Mouse (Mus musculus) myocyte (in vitro differentiated cells): ENCODE measurements at regions not wholly inside any gene's neighbourhood (a gene's known extent, or its start where the extent isn't known, plus 50 kb on each side); places are given as distances from the start of the nearest gene placed in this dataset.

Source experiments
- E2F4 ChIP-seq: IDR thresholded peaks from one replicate; pipeline ENCODE4 v1.6.1; 2011; ENCODE audit warnings: mild to moderate bottlenecking, control low read depth, moderate library complexity; ENCODE audit not compliant: insufficient read depth
- MAX ChIP-seq: IDR thresholded peaks from one replicate; pipeline ENCODE4 v1.6.1; 2011; ENCODE audit warnings: low read depth, mild to moderate bottlenecking, control low read depth
- MYOD1 ChIP-seq, 3 experiments: IDR thresholded peaks; one replicate each; pipeline ENCODE4 v1.6.1; 2011; ENCODE audit warnings: control low read depth in 2 of 3, low read depth in 2 of 3, mild to moderate bottlenecking in 2 of 3, moderate library complexity in 1 of 3; ENCODE audit not compliant: insufficient read length in 2 of 3, control insufficient read depth in 1 of 3
- POLR2A ChIP-seq: IDR thresholded peaks from one replicate; pipeline ENCODE4 v1.6.1; 2011; ENCODE audit warnings: low read depth, mild to moderate bottlenecking, control low read depth, moderate library complexity; ENCODE audit not compliant: insufficient read length
- POLR2AphosphoS2 ChIP-seq: IDR thresholded peaks from one replicate; pipeline ENCODE4 v1.6.1; 2011; ENCODE audit warnings: low read depth, control low read depth; ENCODE audit not compliant: insufficient read length
- TCF12 ChIP-seq: IDR thresholded peaks from one replicate; pipeline ENCODE4 v1.6.1; 2011; ENCODE audit warnings: mild to moderate bottlenecking, control low read depth; ENCODE audit not compliant: poor library complexity, insufficient read depth, severe bottlenecking
- TCF3 ChIP-seq: IDR thresholded peaks from one replicate; pipeline ENCODE4 v1.6.1; 2011; ENCODE audit warnings: low read depth, control low read depth; ENCODE audit not compliant: insufficient read length
- USF1 ChIP-seq: IDR thresholded peaks from one replicate; pipeline ENCODE4 v1.6.1; 2011; ENCODE audit warnings: low read depth, mild to moderate bottlenecking, control low read depth, moderate library complexity

GRCm38 (mm10) chr15:6995246-6995645, 95.2 kb upstream of the Lifr start:
- TF ChIP-seq POLR2AphosphoS2 (no peak), MAX (no peak), POLR2A (no peak), TCF12 (no peak), USF1 (no peak), TCF3 (no peak), E2F4 (no peak), MYOD1 (IDR thresholded peaks at IDR 0.05; ENCODE audit: control insufficient read depth in 1 of 3, insufficient read length in 2 of 3, low read depth in 2 of 3) (no peak)
